Mouse (Mus musculus) neural tube, embryonic 10.5 days (tissue): ENCODE measurements around the gene Pdcd1lg2.

Source experiments
- DNase-seq: peaks from one replicate; pipeline ENCODE4 v3.0.0-alpha.2; 2017; ENCODE audit warnings: low spot score; ENCODE audit errors: extremely low spot score

Gene Pdcd1lg2

GRCm38 (mm10) chr19:29496001-29496597 lies 85.4 kb downstream of the Pdcd1lg2 start:
- DNase-seq: no peak

- DNase-seq: no peak
Measured at GRCm38 (mm10) chr19:29496786-29497557, 86.3 kb downstream of the Pdcd1lg2 start.

- no peak for DNase-seq
Measured at GRCm38 (mm10) chr19:29497874-29498273, 87.2 kb downstream of the Pdcd1lg2 start.

- DNase-seq: no peak
Measured at GRCm38 (mm10) chr19:29498842-29499456, 88.2 kb downstream of the Pdcd1lg2 start.

GRCm38 (mm10) chr19:29500333-29500732 lies 89.6 kb downstream of the Pdcd1lg2 start:
- no peak for DNase-seq

GRCm38 (mm10) chr19:29501106-29501505 lies 90.4 kb downstream of the Pdcd1lg2 start:
- DNase-seq: no peak

- peak; percentile 73 for DNase-seq
Measured at GRCm38 (mm10) chr19:29501507-29501906, 90.8 kb downstream of the Pdcd1lg2 start.

GRCm38 (mm10) chr19:29504131-29504530 lies 93.4 kb downstream of the Pdcd1lg2 start:
- no peak for DNase-seq

- no peak for DNase-seq
Measured at GRCm38 (mm10) chr19:29505617-29506016, 94.9 kb downstream of the Pdcd1lg2 start.

- DNase-seq: no peak
Measured at GRCm38 (mm10) chr19:29508208-29508607, 97.5 kb downstream of the Pdcd1lg2 start.

- no peak for DNase-seq
Measured at GRCm38 (mm10) chr19:29509857-29510256, 99.1 kb downstream of the Pdcd1lg2 start.

GRCm38 (mm10) chr19:29511826-29512225 lies 101.1 kb downstream of the Pdcd1lg2 start:
- no peak for DNase-seq

GRCm38 (mm10) chr19:29513111-29513766 lies 102.5 kb downstream of the Pdcd1lg2 start:
- no peak for DNase-seq

GRCm38 (mm10) chr19:29514130-29514529 lies 103.4 kb downstream of the Pdcd1lg2 start:
- DNase-seq: no peak

GRCm38 (mm10) chr19:29515386-29515785 lies 104.7 kb downstream of the Pdcd1lg2 start:
- DNase-seq: no peak

GRCm38 (mm10) chr19:29515991-29516390 lies 105.3 kb downstream of the Pdcd1lg2 start:
- DNase-seq: no peak

- no peak for DNase-seq
Measured at GRCm38 (mm10) chr19:29518409-29518808, 107.7 kb downstream of the Pdcd1lg2 start.

GRCm38 (mm10) chr19:29518922-29519321 lies 108.2 kb downstream of the Pdcd1lg2 start:
- no peak for DNase-seq
